Mouse (Mus musculus): ENCODE data around the gene Ptpro. TPM values are rescaled to one million over a fixed set of nuclear protein-coding genes. Genes with fewer than 3 reads are reported as not detected.

Gene Ptpro
- polyA plus RNA-seq, 1 experiment from 2014 or later: 2.6 TPM

GRCm38 (mm10) chr6:137262087-137262486 is 10.0 kb downstream of the Ptpro start:
- Histone ChIP-seq H3K36me3 (no peaks in the 10 kb centered on the region), H3K9ac (no peak overlapping the region), H3K4me1 (no peaks in the 10 kb centered on the region), H3K4me3 (replicated peaks) (no peak overlapping the region), H3K27me3 (no peaks in the 10 kb centered on the region), H3K4me2 (replicated peaks) (no peak overlapping the region), H3K9me3 (replicated peaks) (no peaks in the 10 kb centered on the region), H3K27ac (replicated peaks) (no peak overlapping the region)
- 42% methylated on average over 3 of the region's 3 CpGs for WGBS
- ATAC-seq (ENCODE audit: insufficient number of reproducible peaks, low FRiP score, low TSS enrichment, low read depth): no peak

- Histone ChIP-seq H3K4me2 (replicated peaks) (no peak overlapping the region), H3K27me3 (no peaks in the 10 kb centered on the region), H3K27ac (replicated peaks) (no peak overlapping the region), H3K9me3 (replicated peaks) (no peaks in the 10 kb centered on the region), H3K4me3 (replicated peaks) (no peak overlapping the region), H3K4me1 (no peaks in the 10 kb centered on the region), H3K9ac (no peak overlapping the region), H3K36me3 (no peaks in the 10 kb centered on the region)
- ATAC-seq (ENCODE audit: insufficient number of reproducible peaks, low FRiP score, low TSS enrichment, low read depth): no peak
- WGBS: 81% methylated on average over 8 of the region's 8 CpGs
Measured at GRCm38 (mm10) chr6:137268019-137268418, 15.9 kb downstream of the Ptpro start.

- H3K9ac ChIP-seq: no peak overlapping the region
- WGBS: 81% methylated on average over 10 of the region's 10 CpGs
- H3K4me3 ChIP-seq (replicated peaks): no peak overlapping the region
- ATAC-seq (ENCODE audit: insufficient number of reproducible peaks, low FRiP score, low TSS enrichment, low read depth): no peak
- H3K36me3 ChIP-seq: no peaks in the 10 kb centered on the region
- no peak overlapping the region for H3K27ac ChIP-seq (replicated peaks)
- no peak overlapping the region for H3K4me2 ChIP-seq (replicated peaks)
- H3K27me3 ChIP-seq: no peaks in the 10 kb centered on the region
- H3K4me1 ChIP-seq: no peaks in the 10 kb centered on the region
- H3K9me3 ChIP-seq (replicated peaks): no peaks in the 10 kb centered on the region
Measured at GRCm38 (mm10) chr6:137268592-137268991, 16.5 kb downstream of the Ptpro start.

GRCm38 (mm10) chr6:137272513-137272912 is 20.4 kb downstream of the Ptpro start:
- H3K4me2 ChIP-seq (replicated peaks): no peak overlapping the region
- H3K9me3 ChIP-seq (replicated peaks): no peaks in the 10 kb centered on the region
- H3K9ac ChIP-seq: no peak overlapping the region
- H3K36me3 ChIP-seq: no peaks in the 10 kb centered on the region
- WGBS: 88% methylated on average over 8 of the region's 8 CpGs
- H3K27ac ChIP-seq (replicated peaks): no peak overlapping the region
- no peaks in the 10 kb centered on the region for H3K27me3 ChIP-seq
- ATAC-seq (ENCODE audit: insufficient number of reproducible peaks, low FRiP score, low TSS enrichment, low read depth): no peak
- no peaks in the 10 kb centered on the region for H3K4me1 ChIP-seq
- no peak overlapping the region for H3K4me3 ChIP-seq (replicated peaks)

- no peak overlapping the region for H3K9ac ChIP-seq
- no peaks in the 10 kb centered on the region for H3K36me3 ChIP-seq
- 53% methylated on average over 12 of the region's 12 CpGs for WGBS
- no peaks in the 10 kb centered on the region for H3K4me1 ChIP-seq
- no peak overlapping the region for H3K4me2 ChIP-seq (replicated peaks)
- H3K9me3 ChIP-seq (replicated peaks): no peaks in the 10 kb centered on the region
- H3K4me3 ChIP-seq (replicated peaks): no peak overlapping the region
- no peaks in the 10 kb centered on the region for H3K27me3 ChIP-seq
- ATAC-seq (ENCODE audit: insufficient number of reproducible peaks, low FRiP score, low TSS enrichment, low read depth): no peak
- no peak overlapping the region for H3K27ac ChIP-seq (replicated peaks)
Measured at GRCm38 (mm10) chr6:137277587-137277994, 25.5 kb downstream of the Ptpro start.

GRCm38 (mm10) chr6:137279576-137279975 is 27.5 kb downstream of the Ptpro start:
- H3K4me2 ChIP-seq (replicated peaks): no peak overlapping the region
- H3K27ac ChIP-seq (replicated peaks): no peak overlapping the region
- no peak overlapping the region for H3K4me3 ChIP-seq (replicated peaks)
- H3K9me3 ChIP-seq (replicated peaks): no peaks in the 10 kb centered on the region
- ATAC-seq (ENCODE audit: insufficient number of reproducible peaks, low FRiP score, low TSS enrichment, low read depth): no peak
- H3K27me3 ChIP-seq: no peaks in the 10 kb centered on the region
- H3K4me1 ChIP-seq: no peaks in the 10 kb centered on the region
- H3K9ac ChIP-seq: no peak overlapping the region
- 63% methylated on average over 7 of the region's 7 CpGs for WGBS
- H3K36me3 ChIP-seq: no peaks in the 10 kb centered on the region

- Histone ChIP-seq H3K36me3 (no peaks in the 10 kb centered on the region), H3K4me1 (no peaks in the 10 kb centered on the region), H3K9ac (no peak overlapping the region), H3K27me3 (no peaks in the 10 kb centered on the region), H3K4me3 (replicated peaks) (no peak overlapping the region), H3K4me2 (replicated peaks) (no peak overlapping the region), H3K27ac (replicated peaks) (no peak overlapping the region), H3K9me3 (replicated peaks) (no peaks in the 10 kb centered on the region)
- 77% methylated on average over 6 of the region's 6 CpGs for WGBS
- ATAC-seq (ENCODE audit: insufficient number of reproducible peaks, low FRiP score, low TSS enrichment, low read depth): no peak
Measured at GRCm38 (mm10) chr6:137281541-137282049, 29.5 kb downstream of the Ptpro start.

- Histone ChIP-seq H3K36me3 (no peaks in the 10 kb centered on the region), H3K4me3 (replicated peaks) (no peak overlapping the region), H3K27me3 (no peaks in the 10 kb centered on the region), H3K4me1 (no peaks in the 10 kb centered on the region), H3K27ac (replicated peaks) (no peak overlapping the region), H3K9me3 (replicated peaks) (no peaks in the 10 kb centered on the region), H3K9ac (no peak overlapping the region), H3K4me2 (replicated peaks) (no peak overlapping the region)
- no peak for ATAC-seq (ENCODE audit: insufficient number of reproducible peaks, low FRiP score, low TSS enrichment, low read depth)
- 67% methylated on average over 7 of the region's 7 CpGs for WGBS
Measured at GRCm38 (mm10) chr6:137282050-137282449, 29.9 kb downstream of the Ptpro start.

GRCm38 (mm10) chr6:137286376-137286775 is 34.3 kb downstream of the Ptpro start:
- H3K27ac ChIP-seq (replicated peaks): no peak overlapping the region
- H3K27me3 ChIP-seq: no peaks in the 10 kb centered on the region
- no peak overlapping the region for H3K4me3 ChIP-seq (replicated peaks)
- H3K36me3 ChIP-seq: no peaks in the 10 kb centered on the region
- no peak for ATAC-seq (ENCODE audit: insufficient number of reproducible peaks, low FRiP score, low TSS enrichment, low read depth)
- WGBS: 84% methylated on average over 6 of the region's 6 CpGs
- H3K4me2 ChIP-seq (replicated peaks): no peak overlapping the region
- H3K9me3 ChIP-seq (replicated peaks): no peaks in the 10 kb centered on the region
- H3K4me1 ChIP-seq: no peaks in the 10 kb centered on the region
- H3K9ac ChIP-seq: no peak overlapping the region

- WGBS: 76% methylated on average over 7 of the region's 7 CpGs
- Histone ChIP-seq H3K9me3 (replicated peaks) (no peaks in the 10 kb centered on the region), H3K4me3 (replicated peaks) (no peak overlapping the region), H3K27me3 (no peaks in the 10 kb centered on the region), H3K27ac (replicated peaks) (no peak overlapping the region), H3K36me3 (no peaks in the 10 kb centered on the region), H3K4me1 (no peaks in the 10 kb centered on the region), H3K9ac (no peak overlapping the region), H3K4me2 (replicated peaks) (no peak overlapping the region)
- ATAC-seq (ENCODE audit: insufficient number of reproducible peaks, low FRiP score, low TSS enrichment, low read depth): no peak
Measured at GRCm38 (mm10) chr6:137287788-137288187, 35.7 kb downstream of the Ptpro start.

- H3K27ac ChIP-seq (replicated peaks): no peak overlapping the region
Measured at GRCm38 (mm10) chr6:137288264-137288663, 36.1 kb downstream of the Ptpro start.

GRCm38 (mm10) chr6:137292421-137292820 is 40.3 kb downstream of the Ptpro start:
- H3K9ac ChIP-seq: no peak overlapping the region
- 83% methylated on average over 2 of the region's 2 CpGs for WGBS
- no peaks in the 10 kb centered on the region for H3K9me3 ChIP-seq (replicated peaks)
- 0 out of 2 replicates have a peak, but pooled peaks cover 4% of the 10 kb centered on the region for H3K4me1 ChIP-seq
- no peak overlapping the region for H3K27ac ChIP-seq (replicated peaks)
- no peaks in the 10 kb centered on the region for H3K27me3 ChIP-seq
- no peak overlapping the region for H3K4me3 ChIP-seq (replicated peaks)
- no peak for ATAC-seq (ENCODE audit: insufficient number of reproducible peaks, low FRiP score, low TSS enrichment, low read depth)
- H3K36me3 ChIP-seq: no peaks in the 10 kb centered on the region
- no peak overlapping the region for H3K4me2 ChIP-seq (replicated peaks)

More at GRCm38 (mm10) chr6:137288264-137288663, 36.1 kb downstream of the Ptpro start:
- no peak for ATAC-seq (ENCODE audit: insufficient number of reproducible peaks, low FRiP score, low TSS enrichment, low read depth)
- H3K27me3 ChIP-seq: no peaks in the 10 kb centered on the region
- no peak overlapping the region for H3K9ac ChIP-seq
- WGBS: 84% methylated on average over 5 of the region's 5 CpGs
- no peaks in the 10 kb centered on the region for H3K9me3 ChIP-seq (replicated peaks)
- H3K4me1 ChIP-seq: no peaks in the 10 kb centered on the region
- no peak overlapping the region for H3K4me3 ChIP-seq (replicated peaks)
- H3K36me3 ChIP-seq: no peaks in the 10 kb centered on the region
- no peak overlapping the region for H3K4me2 ChIP-seq (replicated peaks)

Measured in embryonic facial prominence, embryonic 15.5 days (tissue).